Mouse (Mus musculus): Measurements from ENCODE around the gene Prex1. TPM values are rescaled to one million over a fixed set of nuclear protein-coding genes. Genes with fewer than 3 reads are reported as not detected.

Gene Prex1
- total and polyA plus RNA-seq, 3 experiments, result 5.5 to 19.5 (median 18.5) TPM

GRCm38 (mm10) chr2:166671019-166671418, 42.6 kb downstream of the Prex1 start:
- Histone ChIP-seq H3K79me2 (replicated peaks; ENCODE audit: control insufficient read depth, extremely low read depth, insufficient read depth, poor library complexity, severe bottlenecking) (no peaks in the 10 kb centered on the region), H3K4me2 (ENCODE audit: insufficient read depth, low read depth, poor library complexity, severe bottlenecking) (no peak overlapping the region), H3K27ac (ENCODE audit: insufficient read depth, low read depth) (no peak overlapping the region), H3K9me3 (replicated peaks; ENCODE audit: low read length) (no peaks in the 10 kb centered on the region), H3K36me3 (replicated peaks in 1 of 2; ENCODE audit: control insufficient read depth in 1 of 2, insufficient read depth in 1 of 2, low read length in 1 of 2) (peaks cover 3 to 33% of the 10 kb centered on the region in 2 experiments), H3K27me3 (replicated peaks) (no peaks in the 10 kb centered on the region), H3K9ac (ENCODE audit: insufficient read depth, low read depth) (no peak overlapping the region), H3K4me1 (ENCODE audit: control insufficient read depth in 1 of 2, insufficient read depth in 2 of 2) (peaks cover 11 to 59% of the 10 kb centered on the region in 2 experiments), H3K4me3 (replicated peaks in 1 of 3; ENCODE audit: low read depth in 2 of 3, low read length in 2 of 3, poor library complexity in 1 of 3) (no peak overlapping the region)
- no peak for DNase-seq (ENCODE audit: extremely low read depth)
- dilution Hi-C loops (cut with MboI; ENCODE audit: extremely low pct_ligation_motif_present, extremely low pct_unique_long_range_greater_than_20kb, low sequenced_read_pairs), result no loop called here
- in situ Hi-C loops (cut with MboI; ENCODE audit: low pct_ligation_motif_present, low pct_unique_long_range_greater_than_20kb, low sequenced_read_pairs), result no loop called here
- TF ChIP-seq MEF2A (IDR thresholded peaks at IDR 0.05; ENCODE audit: borderline replicate concordance, low read depth, low read length) (no peak), SMC3 (IDR thresholded peaks at IDR 0.05; ENCODE audit: low read depth, low read length) (no peak), ZKSCAN1 (IDR thresholded peaks at IDR 0.05; ENCODE audit: borderline replicate concordance, low read depth, low read length) (no peak), TCF12 (IDR thresholded peaks at IDR 0.05; ENCODE audit: low read depth, low read length) (no peak), ELF1 (IDR thresholded peaks at IDR 0.05; ENCODE audit: low read depth, low read length) (no peak), KAT2A (IDR thresholded peaks at IDR 0.05; ENCODE audit: insufficient replicate concordance, low read length) (no peak), JUN (IDR thresholded peaks at IDR 0.05; ENCODE audit: insufficient read depth, low read depth, low read length) (no peak), POLR2AphosphoS2 (IDR thresholded peaks at IDR 0.05; ENCODE audit: low read depth, low read length) (no peak), ZNF384 (IDR thresholded peaks at IDR 0.05; ENCODE audit: low read depth, low read length) (no peak), IRF4 (IDR thresholded peaks at IDR 0.05; ENCODE audit: low read depth, low read length) (no peak), NRF1 (IDR thresholded peaks at IDR 0.05; ENCODE audit: low read depth, low read length) (no peak), ZC3H11A (IDR thresholded peaks at IDR 0.05; ENCODE audit: low read depth, low read length) (no peak), MYC (IDR thresholded peaks at IDR 0.05; ENCODE audit: low read depth, low read length) (no peak), EP300 (IDR thresholded peaks at IDR 0.05; ENCODE audit: low read length) (no peak), MXI1 (IDR thresholded peaks at IDR 0.05; ENCODE audit: low read depth, low read length) (no peak), BHLHE40 (IDR thresholded peaks at IDR 0.05; ENCODE audit: low read depth, low read length) (no peak), MAZ (IDR thresholded peaks at IDR 0.05; ENCODE audit: low read depth, low read length) (no peak), SIN3A (IDR thresholded peaks at IDR 0.05; ENCODE audit: low read length) (no peak), RCOR1 (conservative IDR thresholded peaks at IDR 0.05; ENCODE audit: low read depth, low read length) (no peak)

DNA sequence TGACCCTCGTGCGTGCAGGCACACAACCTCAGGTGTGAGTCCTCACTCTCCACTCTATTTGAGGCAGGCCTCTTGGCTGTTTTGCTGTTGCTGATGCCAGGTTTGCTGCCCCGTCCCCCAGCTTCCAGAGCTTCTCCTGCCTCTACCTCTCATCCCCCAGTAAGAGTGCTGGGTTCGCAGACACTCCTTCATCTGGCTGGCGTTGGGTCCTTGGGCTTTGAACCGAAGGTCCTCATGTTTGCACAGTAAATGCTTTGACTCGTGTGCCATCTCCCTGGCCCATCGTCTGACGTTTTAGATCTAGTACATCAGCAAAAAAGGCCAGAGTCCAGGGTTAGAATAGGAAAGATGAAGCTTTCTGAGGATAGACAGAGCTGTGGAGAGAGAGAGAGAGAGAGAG, 43.7 kb downstream of the Prex1 start:
- Histone ChIP-seq H3K9ac (ENCODE audit: insufficient read depth, low read depth) (no peak overlapping the region), H3K36me3 (replicated peaks in 1 of 2; ENCODE audit: control insufficient read depth in 1 of 2, insufficient read depth in 1 of 2, low read length in 1 of 2) (peaks cover 3 to 33% of the 10 kb centered on the region in 2 experiments), H3K27ac (ENCODE audit: insufficient read depth, low read depth) (no peak overlapping the region), H3K79me2 (replicated peaks; ENCODE audit: control insufficient read depth, extremely low read depth, insufficient read depth, poor library complexity, severe bottlenecking) (no peaks in the 10 kb centered on the region), H3K27me3 (replicated peaks) (no peaks in the 10 kb centered on the region), H3K4me2 (ENCODE audit: insufficient read depth, low read depth, poor library complexity, severe bottlenecking) (no peak overlapping the region), H3K9me3 (replicated peaks; ENCODE audit: low read length) (no peaks in the 10 kb centered on the region), H3K4me1 (ENCODE audit: control insufficient read depth in 1 of 2, insufficient read depth in 2 of 2) (peaks cover 21 to 61% of the 10 kb centered on the region in 2 experiments), H3K4me3 (replicated peaks in 1 of 3; ENCODE audit: low read depth in 2 of 3, low read length in 2 of 3, poor library complexity in 1 of 3) (no peak overlapping the region)
- in situ Hi-C loops (cut with MboI; ENCODE audit: low pct_ligation_motif_present, low pct_unique_long_range_greater_than_20kb, low sequenced_read_pairs) (no loop called here), dilution Hi-C loops (cut with MboI; ENCODE audit: extremely low pct_ligation_motif_present, extremely low pct_unique_long_range_greater_than_20kb, low sequenced_read_pairs) (no loop called here)
- TF ChIP-seq TBP (conservative IDR thresholded peaks at IDR 0.05; ENCODE audit: low read depth, low read length), result no peak
- no peak for TF ChIP-seq POLR2A (IDR thresholded peaks at IDR 0.05; ENCODE audit: low read depth, low read length)
- no peak for TF ChIP-seq JUN (IDR thresholded peaks at IDR 0.05; ENCODE audit: insufficient read depth, low read depth, low read length)
- TF ChIP-seq MEF2A (IDR thresholded peaks at IDR 0.05; ENCODE audit: borderline replicate concordance, low read depth, low read length), result no peak
- DNase-seq (ENCODE audit: extremely low read depth), result no peak
